Mouse (Mus musculus) stomach, postnatal 0 days (tissue): ENCODE measurements around the gene Il33. TPM values are rescaled to one million over a fixed set of nuclear protein-coding genes. Genes with fewer than 3 reads are reported as not detected.

Source experiments
- ATAC-seq: fragments of 200-750 bp; cut with Nextera tagmentation; 2 replicates; pipeline ENCODE4 v1.8.0; 2017; ENCODE audit not compliant: low FRiP score, low TSS enrichment
- DNase-seq: peaks from one replicate; pipeline ENCODE4 v3.0.0-alpha.2; 2016; ENCODE audit warnings: low spot score
- H3K27ac ChIP-seq: fragments of 300-500 bp; sonication (generic); replicated peaks from 2 replicates; pipeline ENCODE4 v1.5.1; 2014; ENCODE audit warnings: mild to moderate bottlenecking, control low read depth
- H3K27me3 ChIP-seq: fragments of 300-500 bp; sonication (generic); 2 replicates; pipeline ENCODE4 v1.6.1; 2014; ENCODE audit warnings: low read length; ENCODE audit not compliant: control insufficient read depth, insufficient read depth
- H3K36me3 ChIP-seq: fragments of 300-500 bp; sonication (generic); 2 replicates; pipeline ENCODE4 v1.6.1; 2014; ENCODE audit warnings: low read length, mixed read lengths; ENCODE audit not compliant: control insufficient read depth, insufficient read depth
- H3K4me1 ChIP-seq: fragments of 300-500 bp; sonication (generic); replicated peaks from 2 replicates; pipeline ENCODE4 v1.6.1; 2014; ENCODE audit warnings: antibody characterized with exemption; ENCODE audit not compliant: control insufficient read depth, insufficient read depth
- H3K4me2 ChIP-seq: fragments of 300-500 bp; sonication (generic); replicated peaks from 2 replicates; pipeline ENCODE4 v1.6.1; 2014; ENCODE audit warnings: low read depth, mild to moderate bottlenecking, control low read depth, moderate library complexity
- H3K4me3 ChIP-seq: fragments of 300-500 bp; sonication (generic); 2 replicates; pipeline ENCODE4 v1.5.1; 2014; ENCODE audit warnings: low read depth, low read length, control low read depth
- H3K9ac ChIP-seq: fragments of 300-500 bp; sonication (generic); 2 replicates; pipeline ENCODE4 v1.6.1; 2014; ENCODE audit warnings: mild to moderate bottlenecking, low read length, control low read depth, mixed read lengths
- H3K9me3 ChIP-seq: fragments of 300-500 bp; sonication (generic); 2 replicates; pipeline ENCODE4 v1.6.1; 2016; ENCODE audit warnings: low read length; ENCODE audit not compliant: control insufficient read depth
- CTCF ChIP-seq: IDR thresholded peaks from 2 replicates; pipeline ENCODE4 v1.5.1; 2016; ENCODE audit warnings: antibody characterized with exemption, low read depth, mild to moderate bottlenecking, moderate library complexity
- EP300 ChIP-seq: optimal IDR thresholded peaks from 2 replicates; pipeline ENCODE3; 2016; ENCODE audit warnings: antibody characterized with exemption
- whole genome bisulfite sequencing: fragments of 180-500 bp; shearing (Covaris S2); extraction: QIAGEN DNeasy Blood & Tissue Kit; methylation state at CpG from one replicate; pipeline ENCODE4 v1.1.7; 2014; 5-methylcytosine and 5-hydroxymethylcytosine counted together
- polyA plus RNA-seq: library from polyadenylated mRNA; unstranded; fragments of >200 nt; fragmentation: Nextera tagmentation; extraction: Ambion mirVana; gene quantifications from 2 replicates; pipeline ENCODE4 v1.2.1, GENCODE M21; 2015

Gene Il33
- polyA plus RNA-seq, 1 experiment from 2014 or later: 54.4 TPM

GRCm38 (mm10) chr19:29984208-29985005 lies 59.5 kb downstream of the Il33 start:
- ATAC-seq: no peak
- no peak for DNase-seq
- no peaks in the 10 kb centered on the region for H3K36me3 ChIP-seq
- H3K4me1 ChIP-seq: no peaks in the 10 kb centered on the region
- no peak overlapping the region for H3K27ac ChIP-seq
- no peaks in the 10 kb centered on the region for H3K9me3 ChIP-seq
- no peak overlapping the region for H3K9ac ChIP-seq
- no peak for TF ChIP-seq CTCF
- WGBS: 79% methylated on average over 16 of the region's 16 CpGs
- no peak overlapping the region for H3K4me2 ChIP-seq
- no peaks in the 10 kb centered on the region for H3K27me3 ChIP-seq
- H3K4me3 ChIP-seq: no peak overlapping the region

GRCm38 (mm10) chr19:29986464-29987091 lies 61.7 kb downstream of the Il33 start:
- H3K4me2 ChIP-seq: no peak overlapping the region
- no peak overlapping the region for H3K9ac ChIP-seq
- no peak overlapping the region for H3K27ac ChIP-seq
- H3K36me3 ChIP-seq: no peaks in the 10 kb centered on the region
- ATAC-seq: no peak
- no peak for TF ChIP-seq EP300
- TF ChIP-seq CTCF: no peak
- no peaks in the 10 kb centered on the region for H3K4me1 ChIP-seq
- no peaks in the 10 kb centered on the region for H3K27me3 ChIP-seq
- no peak for DNase-seq
- no peaks in the 10 kb centered on the region for H3K9me3 ChIP-seq
- no peak overlapping the region for H3K4me3 ChIP-seq
- WGBS: 78% methylated on average over 12 of the region's 12 CpGs

GRCm38 (mm10) chr19:30000406-30001365 lies 75.8 kb downstream of the Il33 start:
- ATAC-seq: no peak
- no peaks in the 10 kb centered on the region for H3K36me3 ChIP-seq
- no peak overlapping the region for H3K4me2 ChIP-seq
- no peak overlapping the region for H3K4me3 ChIP-seq
- no peak overlapping the region for H3K9ac ChIP-seq
- H3K27ac ChIP-seq: no peak overlapping the region
- H3K27me3 ChIP-seq: no peaks in the 10 kb centered on the region
- no peak for DNase-seq
- no peak for TF ChIP-seq EP300
- no peak for TF ChIP-seq CTCF
- no peaks in the 10 kb centered on the region for H3K9me3 ChIP-seq
- H3K4me1 ChIP-seq: no peaks in the 10 kb centered on the region
- 68% methylated on average over 12 of the region's 12 CpGs for WGBS

GRCm38 (mm10) chr19:30001550-30001949 lies 76.6 kb downstream of the Il33 start:
- H3K9me3 ChIP-seq: no peaks in the 10 kb centered on the region
- no peaks in the 10 kb centered on the region for H3K4me1 ChIP-seq
- H3K27ac ChIP-seq: no peak overlapping the region
- no peak for TF ChIP-seq CTCF
- no peak for TF ChIP-seq EP300
- DNase-seq (no peak), ATAC-seq (no peak)
- WGBS: 43% methylated on average over 6 of the region's 6 CpGs
- no peak overlapping the region for H3K9ac ChIP-seq
- H3K4me2 ChIP-seq: no peak overlapping the region
- H3K27me3 ChIP-seq: no peaks in the 10 kb centered on the region
- H3K4me3 ChIP-seq: no peak overlapping the region
- H3K36me3 ChIP-seq: no peaks in the 10 kb centered on the region

GRCm38 (mm10) chr19:30003621-30004020 lies 78.7 kb downstream of the Il33 start, which contains the start of gene Trpd52l3:
Gene Trpd52l3 (plus strand): TSS chr19:30003790.
- no peaks in the 10 kb centered on the region for H3K27me3 ChIP-seq
- no peak within 1 kb of the TSS for H3K4me2 ChIP-seq
- no peak within 1 kb of the TSS for H3K27ac ChIP-seq
- no peaks in the 10 kb centered on the region for H3K4me1 ChIP-seq
- WGBS: 93% methylated on average over 9 of the region's 9 CpGs
- no peaks in the 10 kb centered on the region for H3K9me3 ChIP-seq
- DNase-seq (no peak), ATAC-seq (no peak)
- no peaks in the 10 kb centered on the region for H3K36me3 ChIP-seq
- no peak within 1 kb of the TSS for H3K9ac ChIP-seq
- H3K4me3 ChIP-seq: no peak within 1 kb of the TSS
- TF ChIP-seq CTCF (no peak), EP300 (no peak)
